Mouse (Mus musculus) cortical plate, adult 2 months (tissue): Measurements from ENCODE around the gene Olfr1347.

Experiments
- CTCF ChIP-seq: fragments of 200-500 bp; IDR thresholded peaks from 2 replicates; pipeline ENCODE4 v1.5.1; 2011; ENCODE audit warnings: mild to moderate bottlenecking, control low read depth, low read length; ENCODE audit not compliant: insufficient read depth; ENCODE audit errors: extremely low read depth
- POLR2A ChIP-seq: fragments of 200-500 bp; IDR thresholded peaks from 2 replicates; pipeline ENCODE4 v1.6.1; 2011; ENCODE audit warnings: mild to moderate bottlenecking, low read length, control low read depth; ENCODE audit not compliant: insufficient read depth; ENCODE audit errors: extremely low read depth

GRCm38 (mm10) chr7:6499655-6500054 lies at the start of gene Olfr1347:
- TF ChIP-seq POLR2A, result no peak
- TF ChIP-seq CTCF, result no peak
